Mouse (Mus musculus) T-helper 1 cell (primary cell): ENCODE measurements around the gene Npm1.

ENCODE experiments used
- in situ Hi-C: fragments of 300-600 bp; cut with MboI, MseI; formaldehyde crosslinking; loops from one replicate; pipeline ENCODE4 v1.15.1; 2025; ENCODE audit warnings: high pct_unique_total_duplicates

The Npm1 gene

DNA sequence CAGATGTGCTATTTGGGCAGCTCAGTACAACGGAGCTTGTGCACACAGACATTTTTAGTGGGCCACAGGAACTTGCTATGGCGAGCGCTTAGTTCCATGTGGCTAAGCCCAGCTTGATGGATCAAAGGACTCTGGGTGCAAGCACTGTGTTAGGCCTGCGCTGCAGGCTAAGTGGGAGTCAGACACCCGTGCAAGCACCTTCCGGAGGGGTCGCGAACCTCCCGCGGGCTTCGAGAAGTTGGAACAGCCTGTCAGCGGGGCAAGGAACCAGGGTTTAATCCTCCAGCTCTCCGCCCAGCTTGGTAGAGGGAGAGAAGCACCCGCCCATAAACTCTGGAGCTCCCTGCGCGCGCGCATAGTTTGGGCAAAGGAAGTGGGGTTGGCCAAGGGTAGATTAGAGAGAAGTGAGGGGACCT lies 17.7 kb upstream of the Npm1 start:
- in situ Hi-C loops, result no loop called here

- in situ Hi-C loops, result loop anchor here (5.0 kb wide), 1 partner anchor 537 kb away; no protein-coding TSS in a partner anchor
Measured at GRCm38 (mm10) chr11:33179802-33180201, 16.8 kb upstream of the Npm1 start.

DNA sequence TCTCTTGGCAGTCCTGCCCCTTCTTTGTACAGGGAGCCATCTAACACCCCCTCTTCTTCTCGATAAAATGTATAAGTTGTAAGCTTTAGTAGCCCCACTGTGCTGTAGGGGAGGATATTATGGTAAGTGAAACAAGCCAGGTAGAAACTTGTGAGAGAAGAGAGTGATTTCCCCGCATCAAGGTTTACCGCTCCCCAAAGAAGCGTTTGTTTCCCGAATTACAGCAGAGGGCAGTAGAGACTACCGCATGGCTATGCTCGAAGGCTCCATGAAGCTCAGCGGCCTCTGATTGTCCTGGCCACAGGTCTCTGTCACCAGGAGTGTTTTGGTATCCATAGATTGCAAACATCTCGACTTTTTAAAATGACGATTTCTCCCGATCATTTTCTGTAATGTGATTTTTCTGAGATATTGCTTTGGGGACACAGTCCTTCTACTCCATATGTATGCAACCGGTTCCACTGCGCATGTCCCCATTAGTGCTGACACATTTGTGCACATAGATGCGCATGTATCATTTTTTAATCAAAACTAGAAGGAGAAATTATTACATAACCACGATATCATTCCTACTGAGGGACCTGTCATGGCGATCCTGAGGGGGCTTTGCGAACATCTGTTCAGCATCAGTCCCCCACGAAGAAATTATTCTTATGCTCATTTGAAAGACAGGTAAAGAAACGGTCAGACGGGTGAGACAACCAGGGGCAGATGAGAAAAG lies 13.7 kb upstream of the Npm1 start:
- in situ Hi-C loops, result loop anchor here (5.0 kb wide), 1 partner anchor 541 kb away; no protein-coding TSS in a partner anchor

- in situ Hi-C loops, result loop anchor here (5.0 kb wide), 1 partner anchor 542 kb away; no protein-coding TSS in a partner anchor
Measured at GRCm38 (mm10) chr11:33175768-33176167, 12.8 kb upstream of the Npm1 start.

DNA sequence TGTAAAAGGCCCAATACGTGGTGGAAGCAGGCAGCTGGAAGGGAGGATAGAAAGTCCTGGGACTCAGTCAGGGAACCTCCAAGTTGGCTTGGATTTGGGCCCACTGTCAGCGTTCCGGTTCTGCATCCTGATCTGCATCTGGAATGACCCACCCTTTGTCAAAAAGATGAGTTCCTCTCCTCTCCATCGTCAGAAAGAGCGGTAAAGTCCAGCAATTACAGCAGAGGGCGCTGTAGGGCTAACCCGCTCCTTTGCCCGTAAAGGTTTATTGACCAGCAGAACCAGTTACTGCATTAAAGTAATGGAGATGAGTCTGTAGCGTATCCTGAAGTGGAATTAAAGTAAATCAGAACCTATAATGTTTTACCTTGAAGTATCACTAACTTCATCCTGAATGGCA lies 7.5 kb upstream of the Npm1 start:
- in situ Hi-C loops, result loop anchor here (5.0 to 25.0 kb wide), 4 partner anchors 122 to 1542 kb away; no protein-coding TSS in a partner anchor

GRCm38 (mm10) chr11:33162211-33162997 lies 602 bp downstream of the Npm1 start:
- in situ Hi-C loops, result loop anchor here (25.0 kb wide), 2 partner anchors 900 to 1550 kb away; no protein-coding TSS in a partner anchor

DNA sequence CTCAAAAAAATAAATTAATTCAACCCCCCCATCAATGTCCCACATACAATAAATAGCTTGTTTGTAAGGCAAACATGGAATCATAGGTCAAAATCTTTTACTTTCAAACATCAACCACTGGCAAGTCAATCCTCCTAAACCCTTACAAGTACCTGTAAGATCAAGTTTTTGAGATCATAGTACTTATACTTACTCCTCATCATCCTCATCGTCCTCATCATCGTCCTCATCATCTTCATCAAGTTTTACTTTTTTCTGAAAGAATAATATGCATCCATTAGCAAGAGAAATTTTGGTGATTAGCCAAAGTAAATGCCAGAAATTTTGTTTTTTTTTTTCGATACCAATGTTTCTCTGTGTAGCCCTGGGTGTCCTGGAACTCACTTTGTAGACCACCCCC lies 3.3 kb downstream of the Npm1 start:
- in situ Hi-C loops, result loop anchor here (25.0 kb wide), 2 partner anchors 903 to 1553 kb away; no protein-coding TSS in a partner anchor

DNA sequence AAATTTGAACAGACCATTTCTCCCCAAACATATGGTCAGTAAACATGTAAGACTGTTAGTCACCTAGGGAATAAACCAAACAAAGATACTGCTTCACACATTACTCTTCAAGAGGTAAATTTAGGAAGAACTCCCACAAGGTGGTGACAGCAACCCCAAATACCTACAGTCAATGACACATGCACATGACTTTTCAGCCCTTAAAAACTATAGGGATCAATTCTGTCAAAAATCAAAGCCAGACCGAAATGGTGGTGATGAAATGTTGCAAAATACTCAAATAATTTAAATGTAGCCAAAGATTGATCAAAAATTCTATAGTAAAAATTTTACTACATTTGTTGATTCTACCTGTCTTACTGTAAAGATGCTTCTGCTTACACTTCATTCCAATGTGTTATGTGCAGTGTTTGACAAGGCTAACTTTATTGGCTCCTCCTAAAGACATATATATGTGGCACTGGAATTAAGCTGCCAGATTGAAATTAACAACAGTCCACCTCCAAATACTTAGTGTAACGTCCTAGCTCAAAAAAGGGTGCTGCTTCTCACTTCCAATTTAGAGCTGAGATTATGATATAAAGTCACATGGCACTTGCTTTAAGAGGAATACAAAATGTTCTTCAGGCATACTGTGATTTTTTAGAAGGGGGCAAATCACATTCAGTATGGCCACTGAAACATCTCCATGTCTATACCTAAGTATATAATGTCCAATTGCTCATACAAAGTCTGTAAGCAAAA lies 5.4 kb downstream of the Npm1 start:
- in situ Hi-C loops, result loop anchor here (25.0 kb wide), 2 partner anchors 905 to 1555 kb away; no protein-coding TSS in a partner anchor

GRCm38 (mm10) chr11:33156436-33157015 lies 6.5 kb downstream of the Npm1 start:
- in situ Hi-C loops, result loop anchor here (25.0 kb wide), 2 partner anchors 906 to 1556 kb away; no protein-coding TSS in a partner anchor

GRCm38 (mm10) chr11:33154459-33154858 lies 8.5 kb downstream of the Npm1 start:
- in situ Hi-C loops, result loop anchor here (25.0 kb wide), 2 partner anchors 908 to 1558 kb away; no protein-coding TSS in a partner anchor

GRCm38 (mm10) chr11:33152997-33153396 lies 10.0 kb downstream of the Npm1 start:
- in situ Hi-C loops, result loop anchor here (25.0 kb wide), 2 partner anchors 909 to 1559 kb away; no protein-coding TSS in a partner anchor

GRCm38 (mm10) chr11:33151780-33152145 lies 11.2 kb downstream of the Npm1 start:
- in situ Hi-C loops, result loop anchor here (25.0 kb wide), 2 partner anchors 911 to 1561 kb away; no protein-coding TSS in a partner anchor

- in situ Hi-C loops, result loop anchor here (25.0 kb wide), 2 partner anchors 911 to 1561 kb away; no protein-coding TSS in a partner anchor
Measured at GRCm38 (mm10) chr11:33151128-33151779, 11.8 kb downstream of the Npm1 start.

GRCm38 (mm10) chr11:33150364-33150763 lies 12.6 kb downstream of the Npm1 start:
- in situ Hi-C loops, result loop anchor here (25.0 kb wide), 2 partner anchors 912 to 1562 kb away; no protein-coding TSS in a partner anchor

- in situ Hi-C loops, result loop anchor here (5.0 to 10.0 kb wide), 2 partner anchors 425 to 692 kb away; partner anchors contain the start of gene Ubtd2
Measured at GRCm38 (mm10) chr11:33149453-33149852, 13.6 kb downstream of the Npm1 start.

- in situ Hi-C loops, result loop anchor here (5.0 to 10.0 kb wide), 2 partner anchors 424 to 692 kb away; partner anchors contain the start of gene Ubtd2
Measured at GRCm38 (mm10) chr11:33149088-33149436, 13.9 kb downstream of the Npm1 start.

- in situ Hi-C loops, result loop anchor here (5.0 to 10.0 kb wide), 2 partner anchors 424 to 691 kb away; partner anchors contain the start of gene Ubtd2
Measured at GRCm38 (mm10) chr11:33148338-33149087, 14.5 kb downstream of the Npm1 start.

DNA sequence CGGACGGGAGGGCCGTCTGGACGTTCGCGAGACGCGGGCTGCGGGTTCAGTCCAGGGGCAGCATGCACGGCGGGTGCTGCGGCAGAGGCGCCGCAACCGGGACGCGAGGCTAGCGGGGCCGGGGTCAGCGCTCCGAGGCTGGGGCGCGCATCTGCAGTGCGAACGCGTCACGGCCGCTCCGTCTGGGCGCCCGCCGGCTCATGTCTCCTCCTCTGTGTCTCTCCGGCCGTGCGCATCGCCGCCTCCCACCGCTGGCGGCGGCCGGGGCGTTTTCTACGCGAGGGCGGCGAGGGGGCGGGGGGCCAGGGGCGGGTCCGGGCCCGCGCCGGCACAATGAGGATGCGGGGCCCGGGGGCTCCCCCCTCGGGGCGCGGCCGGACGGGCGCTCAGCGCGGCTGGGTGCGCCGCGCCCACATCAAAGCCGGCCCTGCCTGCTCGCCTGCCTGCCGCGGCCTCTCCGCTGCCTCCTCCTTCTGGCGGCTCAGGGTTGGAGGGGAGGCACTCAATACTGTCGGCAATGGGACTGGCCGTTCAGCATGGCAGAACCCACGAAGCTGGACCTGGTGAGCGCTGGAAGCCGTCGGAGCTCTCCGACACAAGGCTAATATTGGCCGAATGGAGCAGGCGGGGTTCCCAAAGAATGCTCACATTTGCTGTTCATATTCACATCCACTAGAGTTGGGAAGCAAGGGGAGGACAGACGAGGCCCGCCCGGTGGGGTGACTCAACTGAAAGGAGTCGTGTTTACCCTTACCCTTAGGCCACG lies 15.3 kb downstream of the Npm1 start:
- in situ Hi-C loops, result loop anchor here (5.0 to 10.0 kb wide), 2 partner anchors 423 to 690 kb away; partner anchors contain the start of gene Ubtd2
